Mouse (Mus musculus) hematopoietic multipotent progenitor cell, adult 10-12 weeks (in vitro differentiated cells): ENCODE results near the gene Vtn. TPM values are rescaled to one million over a fixed set of nuclear protein-coding genes. Genes with fewer than 3 reads are reported as not detected.

Source experiments
- polyA plus RNA-seq: library from polyadenylated mRNA; stranded (reverse); fragments of >175 nt; gene quantifications from 2 replicates; pipeline ENCODE4 v1.2.3, GENCODE M21; 2012; ENCODE audit warnings: low replicate concordance

Gene Vtn
- polyA plus RNA-seq: not detected in 2 replicates

DNA sequence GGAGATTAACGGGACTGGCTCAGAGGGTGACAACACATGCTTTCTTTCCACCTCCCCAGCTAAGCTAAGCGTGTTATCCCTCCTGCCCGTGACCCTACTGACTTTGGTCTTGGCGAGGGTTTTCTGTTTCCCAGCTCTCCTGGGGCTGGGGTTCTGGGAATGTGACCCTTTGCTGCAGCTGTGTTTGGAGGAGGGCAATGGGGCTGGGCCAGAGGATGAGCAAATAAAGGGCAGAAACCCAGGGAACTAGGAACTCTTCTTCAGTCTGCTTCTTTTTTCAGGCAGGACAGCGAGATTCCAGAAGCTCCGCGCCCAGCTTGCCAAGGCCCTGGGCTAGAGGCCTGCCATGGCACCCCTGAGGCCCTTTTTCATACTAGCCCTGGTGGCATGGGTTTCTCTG lies at the start of gene Vtn:
Vtn (plus strand) TSS at position 88 of the 400 bp plus-strand sequence.

DNA sequence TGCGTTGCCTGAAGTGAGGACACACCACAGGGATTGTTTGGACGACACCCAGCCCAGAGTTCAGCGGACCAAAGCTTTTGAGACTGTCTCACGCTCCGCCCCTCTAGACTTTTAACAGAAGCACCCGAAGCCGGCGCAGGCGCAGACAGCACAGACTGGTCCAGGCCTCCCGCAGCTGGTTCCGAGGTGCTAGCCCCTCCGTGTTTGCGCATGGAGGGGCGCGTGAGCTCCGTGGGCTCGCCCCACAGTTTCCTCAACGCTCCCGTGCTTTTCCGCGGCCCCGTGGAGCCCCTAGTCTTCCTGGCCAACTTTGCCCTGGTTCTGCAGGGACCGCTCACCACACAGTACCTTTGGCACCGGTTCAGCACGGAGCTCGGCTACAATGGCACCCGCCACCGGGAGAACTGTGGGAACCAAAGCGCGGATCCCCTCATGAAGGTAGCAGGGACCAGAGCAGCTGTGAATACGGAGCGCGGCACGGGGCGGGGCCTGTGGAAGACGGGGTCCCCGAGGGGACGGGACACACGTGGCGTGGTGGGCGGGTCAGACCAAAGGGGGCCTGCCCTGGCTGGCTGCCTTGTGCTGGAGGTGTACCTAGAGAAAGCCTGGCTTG lies 33.2 kb upstream of the Vtn start, which contains the start of gene Slc46a1:
Slc46a1 (plus strand) TSS at position 130 of the 613 bp plus-strand sequence.

DNA sequence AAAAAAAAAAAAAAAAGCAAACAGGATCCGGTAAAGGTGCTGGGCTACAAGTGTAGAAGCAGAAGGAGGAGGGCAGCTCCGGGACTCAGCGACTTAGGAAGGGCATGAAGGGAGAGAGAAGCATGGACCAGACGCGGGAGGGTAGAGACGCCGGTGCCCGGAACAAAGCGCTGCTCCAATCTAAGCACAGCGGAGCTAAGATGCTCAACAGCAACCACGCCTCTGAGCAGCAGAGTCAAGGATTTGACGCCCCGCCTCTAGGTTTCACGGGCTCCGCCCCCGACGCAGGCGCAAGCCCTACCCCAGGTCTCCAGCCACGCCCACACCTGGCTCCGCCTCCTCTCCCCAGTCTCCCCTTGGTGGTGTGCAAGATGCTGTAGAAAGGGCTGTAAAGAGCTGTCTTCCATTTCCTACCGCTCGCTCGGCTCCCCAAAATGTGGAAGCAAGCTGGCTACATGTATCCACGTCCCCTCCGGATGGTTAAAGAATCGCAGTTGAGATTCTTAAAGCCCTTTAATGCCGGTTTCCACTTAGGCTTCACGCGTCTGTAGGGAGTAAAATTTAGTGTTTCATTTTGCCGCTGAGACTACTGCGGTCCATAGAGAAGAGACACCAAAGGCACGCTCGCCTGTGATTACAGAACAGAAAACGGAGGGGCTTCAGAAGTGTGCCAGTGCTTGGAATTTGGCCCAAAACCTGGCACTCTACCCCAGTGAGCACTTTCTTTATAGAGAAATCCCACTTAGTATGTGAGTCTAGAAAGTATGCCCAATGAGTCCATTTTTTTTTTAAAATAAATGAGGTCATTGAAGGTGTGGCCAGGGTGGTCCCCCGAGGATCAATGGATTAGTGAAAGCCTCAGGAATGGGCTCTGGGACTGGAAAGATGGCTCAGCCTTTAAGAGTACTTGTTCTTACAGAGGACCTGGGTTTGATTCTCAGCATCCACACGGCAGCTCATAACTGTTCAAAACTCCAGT lies 1.1 kb upstream of the Vtn start, which contains the start of gene Sarm1:
Sarm1 (minus strand) TSS at position 211 of the 979 bp plus-strand sequence.

DNA sequence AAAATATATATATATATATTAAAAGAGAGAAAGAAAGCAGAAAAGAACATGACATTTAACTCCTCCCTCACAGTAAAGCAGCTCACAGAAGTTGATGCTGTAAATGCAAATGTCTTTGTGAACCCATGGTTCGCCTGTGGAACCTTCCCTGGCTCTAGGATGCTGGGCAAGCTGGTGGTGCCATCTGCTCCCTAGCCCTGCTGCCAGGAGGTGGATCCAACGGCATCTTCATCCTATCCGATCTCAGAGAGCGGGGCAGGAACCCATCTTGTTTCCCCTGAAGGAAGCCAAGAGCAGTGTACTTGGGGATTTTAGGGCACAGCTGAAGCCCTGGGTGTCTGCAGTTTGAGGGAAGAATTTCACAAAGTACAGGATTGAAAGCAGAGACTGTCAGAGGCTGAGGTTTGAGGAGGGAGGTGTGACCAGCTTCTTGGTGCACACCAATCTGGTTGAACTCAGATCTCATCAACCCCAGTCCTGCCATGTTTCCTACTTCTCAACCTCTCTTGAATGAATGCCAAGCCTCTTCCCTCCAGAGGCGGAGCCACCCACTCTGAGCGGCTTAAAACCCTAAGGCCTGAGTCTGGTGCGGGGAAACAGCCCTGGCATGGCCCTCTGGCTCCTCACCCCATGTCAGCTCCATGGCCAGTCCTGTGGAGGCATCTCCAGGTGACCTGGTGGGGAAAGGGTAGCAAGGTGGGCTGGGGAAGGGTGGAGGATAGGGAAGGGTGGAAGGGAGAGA lies 4.2 kb downstream of the Vtn start, which contains the start of gene Sebox:
Sebox (plus strand) TSS at position 539 of the 742 bp plus-strand sequence.

DNA sequence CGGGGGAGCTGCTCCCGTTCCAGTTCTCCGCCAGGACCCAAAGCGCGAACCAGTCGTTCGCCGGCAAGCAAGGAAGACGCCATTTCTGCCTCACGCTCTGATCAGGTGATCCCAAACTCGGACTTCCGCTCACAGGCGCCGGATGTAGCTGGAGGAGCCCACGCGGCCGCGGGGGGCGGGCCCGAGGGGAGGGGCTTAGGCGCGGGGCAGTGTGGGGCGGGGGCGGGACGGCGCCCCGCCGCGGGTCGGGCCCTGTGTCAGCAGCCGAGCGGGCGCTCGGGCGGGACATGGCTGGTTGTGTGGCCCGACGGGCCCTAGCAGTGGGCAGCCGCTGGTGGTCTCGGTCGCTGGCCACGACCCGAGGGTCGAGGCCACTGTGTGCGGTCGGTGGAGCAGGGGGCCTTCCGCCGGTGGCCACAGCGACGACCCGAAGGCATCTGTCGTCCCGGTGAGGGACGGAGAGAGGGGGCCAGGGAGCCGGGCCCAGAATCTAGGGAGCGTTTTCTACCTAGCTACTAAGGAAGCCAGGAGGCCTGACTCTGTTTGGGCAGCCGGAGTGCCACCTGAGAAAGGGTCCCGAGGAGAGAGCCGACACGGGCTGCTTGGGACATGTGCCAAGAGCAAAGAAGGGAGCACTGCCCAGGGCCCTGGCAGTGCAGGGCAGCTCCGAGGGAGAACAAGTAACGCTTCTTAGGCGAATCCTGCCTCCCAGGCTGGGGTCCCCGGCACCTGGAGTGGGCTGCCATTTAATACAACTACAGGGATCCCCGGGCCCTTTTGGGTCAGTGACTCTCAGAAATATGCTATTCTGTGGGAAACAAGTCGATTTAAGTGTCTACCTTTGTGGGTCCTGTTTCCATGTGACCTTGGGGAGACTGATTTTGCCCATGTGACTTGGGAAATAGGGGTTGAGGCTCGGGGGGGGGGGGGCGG lies 13.4 kb downstream of the Vtn start, which contains the start of the genes Tmem199 and Poldip2:
Tmem199 (minus strand) TSS at position 148 of the 933 bp plus-strand sequence.
Poldip2 (plus strand) TSS at position 169 of the 933 bp plus-strand sequence.

DNA sequence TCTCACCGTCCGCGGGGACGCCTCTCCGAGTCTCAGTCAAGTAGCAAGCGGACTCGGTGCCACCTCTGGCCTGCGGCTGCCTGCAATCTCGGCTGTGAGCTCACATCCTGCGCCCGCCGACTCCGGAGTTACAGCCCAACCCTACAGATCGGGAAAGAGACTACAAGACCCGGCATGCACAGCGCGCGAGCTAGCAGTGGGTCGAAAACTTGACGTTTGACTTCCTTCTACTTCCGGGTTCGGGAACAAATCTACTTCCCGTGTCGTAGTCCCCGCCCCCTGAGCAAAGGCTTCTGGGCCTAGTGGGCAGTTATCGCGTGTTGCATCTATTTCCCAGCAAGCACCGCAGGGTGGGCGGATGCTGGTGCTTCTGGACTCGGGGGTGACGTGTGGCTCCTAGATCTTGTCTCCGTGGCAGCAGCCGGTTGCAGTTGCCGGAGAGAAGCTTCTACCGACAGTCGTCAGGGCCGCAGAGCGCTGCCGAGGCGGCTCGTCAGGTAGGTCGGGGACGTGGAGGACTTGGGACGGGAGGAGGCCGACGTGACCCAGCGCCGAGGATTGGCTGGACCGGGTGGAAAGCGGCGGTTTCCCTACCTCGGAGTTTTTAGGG lies 37.3 kb downstream of the Vtn start, which contains the start of the genes Tnfaip1 and Ift20:
Tnfaip1 (minus strand) TSS at position 253 of the 610 bp plus-strand sequence.
Ift20 (plus strand) TSS at position 282 of the 610 bp plus-strand sequence.

DNA sequence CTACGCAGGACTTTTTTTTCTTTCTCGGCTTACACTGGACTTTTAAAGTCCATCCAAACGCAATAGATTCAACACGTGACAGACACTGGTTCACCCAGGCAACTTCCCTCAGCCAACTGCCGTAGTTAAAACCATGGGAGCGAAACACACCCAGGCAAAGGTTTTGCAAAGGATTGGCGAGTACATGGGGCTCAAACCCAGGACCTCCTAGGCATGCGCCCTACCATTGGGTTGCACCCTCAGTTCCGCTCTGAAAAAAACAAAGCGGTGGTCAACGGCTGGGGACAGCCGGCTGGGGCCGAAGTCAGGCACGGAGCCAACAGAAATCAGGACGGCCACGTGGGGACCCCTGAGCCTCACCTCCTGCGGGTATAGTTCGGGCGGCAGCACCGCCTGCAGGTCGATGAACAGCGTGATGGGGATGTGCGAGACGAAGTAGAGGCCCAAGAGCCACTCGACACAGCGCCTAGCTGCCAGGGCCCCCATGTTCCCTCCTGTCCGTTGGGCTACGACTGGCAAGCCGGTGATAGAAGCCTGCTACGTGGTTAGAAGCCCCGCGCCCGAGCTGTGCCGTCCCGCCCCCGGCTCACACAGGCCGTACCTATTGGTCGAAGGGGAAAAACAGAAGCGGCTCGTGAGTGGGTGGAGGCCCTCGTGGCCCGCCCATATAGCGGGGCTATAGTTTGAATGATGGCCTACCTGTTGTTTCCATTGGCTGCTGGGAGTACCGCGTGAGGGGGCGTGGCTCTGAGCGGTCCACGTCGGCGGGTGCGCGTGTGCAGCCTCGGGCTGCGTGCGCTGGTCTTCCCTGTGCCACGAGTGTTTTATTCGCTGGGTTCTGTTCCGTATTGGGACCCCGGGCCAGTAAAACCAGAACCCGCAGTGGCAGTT lies 51.5 kb downstream of the Vtn start, which contains the start of gene Tmem97:
Tmem97 (minus strand) TSS at position 610 of the 891 bp plus-strand sequence.

Other genes starting within 250 kb of the Vtn start
- gene 2610507B11Rik, start 237.3 kb upstream of the Vtn start, polyA plus RNA-seq: 23.0 and 73.1 TPM in 2 replicates
- not detected in 2 replicates for gene BC030499, start 208.2 kb upstream of the Vtn start, polyA plus RNA-seq
- gene Spag5, start 197.6 kb upstream of the Vtn start, polyA plus RNA-seq: 2.1 and 18.1 TPM in 2 replicates
- 0.53 and 3.2 TPM in 2 replicates for gene Aldoc, start 176.1 kb upstream of the Vtn start, polyA plus RNA-seq
- gene Pigs, start 170.7 kb upstream of the Vtn start, polyA plus RNA-seq: 39.9 and 105 TPM in 2 replicates
- gene Unc119, start 155.6 kb upstream of the Vtn start, polyA plus RNA-seq: 58.3 and 116 TPM in 2 replicates
- not detected in 2 replicates for gene Foxn1, start 112.5 kb upstream of the Vtn start, polyA plus RNA-seq
- gene Slc13a2, start 76.9 kb upstream of the Vtn start, polyA plus RNA-seq: 0.12 TPM in 1 of 2 replicates, not detected in the other
- 1.1 and 1.9 TPM in 2 replicates for gene Slc46a1, start 33.4 kb upstream of the Vtn start, polyA plus RNA-seq
- 0.72 and 1.3 TPM in 2 replicates for gene Sarm1, start 1.3 kb upstream of the Vtn start, polyA plus RNA-seq
- gene Sebox, start 4.4 kb downstream of the Vtn start, polyA plus RNA-seq: not detected in 2 replicates
- gene Tmem199, start 13.1 kb downstream of the Vtn start, polyA plus RNA-seq: 12.6 and 34.2 TPM in 2 replicates
- 19.9 and 24.5 TPM in 2 replicates for gene Poldip2, start 13.1 kb downstream of the Vtn start, polyA plus RNA-seq
- 7.6 and 11.1 TPM in 2 replicates for gene Tnfaip1, start 37.2 kb downstream of the Vtn start, polyA plus RNA-seq
- 16.0 and 48.5 TPM in 2 replicates for gene Ift20, start 37.3 kb downstream of the Vtn start, polyA plus RNA-seq
- gene Tmem97, start 51.7 kb downstream of the Vtn start, polyA plus RNA-seq: 3.9 and 6.0 TPM in 2 replicates
- gene Nlk, start 198.3 kb downstream of the Vtn start, polyA plus RNA-seq: 19.0 and 19.3 TPM in 2 replicates